Mouse (Mus musculus) right cerebral cortex, postnatal 25 days (tissue): ENCODE results near the gene Arhgap23.
A peak's percentile ranks its signal among the peaks of the same experiment; 100 is the strongest.

Source experiments
- DNase-seq: peaks from one replicate; pipeline ENCODE4 v3.0.0; 2022

Gene Arhgap23

GRCm38 (mm10) chr11:97508198-97508597 lies 92.9 kb downstream of the Arhgap23 start:
- DNase-seq = no peak

GRCm38 (mm10) chr11:97509058-97509457 lies 93.7 kb downstream of the Arhgap23 start:
- DNase-seq = no peak

GRCm38 (mm10) chr11:97509715-97510485 lies 94.6 kb downstream of the Arhgap23 start:
- no peak for DNase-seq

GRCm38 (mm10) chr11:97510966-97511660 lies 95.8 kb downstream of the Arhgap23 start:
- peak; percentile 49 for DNase-seq

- no peak for DNase-seq
Observed at GRCm38 (mm10) chr11:97511661-97512369, 96.5 kb downstream of the Arhgap23 start.

GRCm38 (mm10) chr11:97512511-97512910 lies 97.2 kb downstream of the Arhgap23 start:
- DNase-seq = no peak

GRCm38 (mm10) chr11:97513066-97513465 lies 97.7 kb downstream of the Arhgap23 start:
- no peak for DNase-seq

GRCm38 (mm10) chr11:97520541-97520940 lies 105.2 kb downstream of the Arhgap23 start:
- no peak for DNase-seq

DNA sequence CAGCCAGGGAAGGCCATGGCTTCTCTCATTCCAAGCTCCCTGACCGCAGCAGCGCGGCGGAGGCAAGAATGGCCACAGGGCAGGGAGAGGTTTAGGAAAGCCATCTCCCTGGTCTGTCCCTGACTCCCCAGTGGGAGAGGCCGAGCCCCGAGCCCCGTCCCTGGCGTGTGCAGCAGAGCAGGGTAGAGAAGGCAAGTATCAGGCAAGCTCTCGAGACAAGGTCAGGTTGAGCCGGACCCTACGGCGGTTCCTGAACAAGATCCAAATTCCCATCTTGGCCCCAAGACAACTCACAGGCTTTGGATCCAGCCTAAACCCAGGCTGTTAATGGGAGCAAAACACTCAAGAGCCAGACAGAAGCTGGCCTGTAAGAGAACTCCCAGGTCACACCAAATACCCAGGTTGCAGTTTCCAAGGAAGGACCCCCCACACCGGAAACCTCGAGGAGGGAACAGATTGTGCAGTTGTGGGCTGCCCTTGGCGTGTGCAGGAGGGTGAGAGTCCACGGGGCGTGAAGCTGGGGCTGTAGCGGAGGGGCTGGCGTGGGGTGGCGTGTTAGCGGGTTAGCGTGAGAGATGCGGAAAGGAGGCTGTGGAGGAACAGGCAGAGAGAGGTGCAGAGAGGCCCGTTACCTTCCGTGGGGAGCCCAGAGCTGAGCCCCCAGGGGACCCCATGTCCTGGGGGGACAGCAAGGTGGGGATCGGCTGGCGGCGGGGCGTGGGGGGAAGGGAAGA lies 106.6 kb downstream of the Arhgap23 start:
- no peak for DNase-seq

DNA sequence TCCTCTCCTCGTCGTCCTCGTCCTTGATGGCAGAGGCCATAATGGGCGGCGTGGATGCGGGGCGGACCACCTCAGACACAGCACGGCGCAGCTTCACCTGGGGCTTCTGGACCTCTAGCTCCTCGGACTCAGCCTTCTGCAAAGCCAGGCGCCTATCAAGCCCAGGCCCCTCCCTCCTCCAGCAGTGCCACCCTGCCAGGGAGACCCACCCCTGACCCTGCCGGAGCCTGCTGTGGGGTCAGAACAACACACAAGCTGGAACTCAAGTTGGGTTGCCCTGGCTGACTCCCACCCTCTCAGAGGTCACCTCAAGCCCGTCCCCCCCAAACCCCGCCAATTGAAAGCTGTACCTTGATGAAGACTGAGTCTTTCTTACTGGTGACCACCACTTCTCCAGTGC lies 107.8 kb downstream of the Arhgap23 start:
- no peak for DNase-seq

- no peak for DNase-seq
Observed at GRCm38 (mm10) chr11:97523827-97524261, 108.5 kb downstream of the Arhgap23 start.

GRCm38 (mm10) chr11:97524306-97524705 lies 109.0 kb downstream of the Arhgap23 start:
- DNase-seq = no peak

- no peak for DNase-seq
Observed at GRCm38 (mm10) chr11:97525313-97525712, 110.0 kb downstream of the Arhgap23 start.

DNA sequence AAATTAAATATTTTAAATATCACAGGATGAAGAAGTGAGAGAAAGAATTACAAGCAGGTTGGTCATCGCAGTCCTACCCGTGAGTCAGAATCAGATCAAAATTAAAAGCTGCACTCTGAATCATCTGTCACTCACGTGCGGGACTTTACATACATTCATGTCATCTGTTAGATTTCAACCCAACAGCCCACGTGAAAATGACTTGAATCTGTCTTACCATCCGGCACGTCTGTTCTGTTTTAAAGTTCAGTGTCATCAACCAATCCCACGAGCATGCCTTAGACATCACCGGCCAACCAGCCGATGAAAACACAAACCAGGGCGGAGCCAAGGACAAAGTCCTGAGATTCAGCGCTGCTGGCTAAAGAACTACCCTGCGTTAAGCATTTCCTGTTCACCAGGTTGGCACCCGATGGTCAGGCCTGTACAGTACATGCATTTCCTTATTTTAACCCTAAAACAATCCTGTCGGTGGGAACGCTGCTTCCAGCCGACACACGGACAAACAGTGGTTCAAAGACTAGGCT lies 113.0 kb downstream of the Arhgap23 start:
- no peak for DNase-seq

DNA sequence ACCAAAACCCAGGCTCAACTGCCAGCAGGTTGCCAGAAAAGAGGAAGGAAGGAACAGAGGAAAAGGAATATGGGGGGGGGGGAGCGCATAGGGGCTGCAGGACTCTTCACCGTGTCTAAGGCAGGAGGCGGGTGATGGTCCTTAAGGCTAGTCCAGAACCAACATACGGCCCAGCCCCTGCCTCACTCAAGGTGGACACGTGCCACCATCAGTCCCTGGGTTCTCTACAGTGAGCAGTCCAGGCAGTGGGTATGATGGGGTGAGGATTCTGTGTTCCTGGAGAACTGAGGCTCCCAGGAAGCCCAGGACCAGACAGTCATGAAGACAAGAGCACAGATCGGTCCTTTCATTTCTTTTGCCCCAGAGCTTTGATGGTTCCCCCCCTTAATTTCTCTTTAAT lies 114.7 kb downstream of the Arhgap23 start:
- DNase-seq = no peak

GRCm38 (mm10) chr11:97530961-97531360 lies 115.6 kb downstream of the Arhgap23 start:
- DNase-seq = no peak

DNA sequence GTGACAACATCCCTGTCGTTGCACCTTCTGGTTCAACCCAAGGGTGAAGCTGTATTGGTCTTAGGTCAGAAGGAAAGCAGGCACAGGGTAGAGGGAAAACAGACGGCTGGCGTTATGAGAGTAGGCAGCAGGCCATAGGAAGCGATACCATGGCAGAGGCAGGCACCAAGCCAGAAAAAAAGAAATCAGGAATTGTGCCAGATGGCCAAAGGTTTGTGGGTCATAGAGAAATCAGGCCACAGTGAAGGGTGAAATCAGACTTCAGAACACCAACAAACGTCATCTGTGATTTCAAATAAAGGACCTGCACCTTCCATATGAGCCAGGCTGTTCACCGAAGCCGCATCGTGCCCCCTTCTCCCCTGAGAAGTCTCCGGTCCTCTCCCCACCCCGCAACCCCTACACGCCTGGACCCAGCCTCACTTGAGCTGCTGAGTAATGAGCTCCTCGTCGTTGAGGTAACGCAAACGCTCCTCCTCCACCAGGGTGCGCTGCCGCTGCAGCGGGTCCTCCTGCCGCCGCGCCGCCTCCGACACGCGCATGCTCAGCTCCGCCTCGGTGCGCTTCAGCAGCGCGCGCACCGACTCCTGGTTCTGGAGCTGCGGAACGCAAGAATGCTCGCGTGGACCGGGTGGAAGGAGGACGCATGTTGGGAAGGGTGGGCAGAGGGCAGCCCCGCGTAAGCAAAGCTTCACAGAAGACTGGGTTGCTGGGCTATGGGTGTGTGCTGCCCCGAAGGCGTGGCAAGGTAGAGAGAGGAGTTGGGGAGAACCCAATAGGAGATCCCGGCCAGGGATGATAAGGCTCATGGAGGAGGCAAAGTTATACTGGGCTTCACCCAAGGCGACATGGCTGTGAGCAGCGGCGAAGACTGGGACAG lies 116.3 kb downstream of the Arhgap23 start:
- DNase-seq = peak; percentile 92

DNA sequence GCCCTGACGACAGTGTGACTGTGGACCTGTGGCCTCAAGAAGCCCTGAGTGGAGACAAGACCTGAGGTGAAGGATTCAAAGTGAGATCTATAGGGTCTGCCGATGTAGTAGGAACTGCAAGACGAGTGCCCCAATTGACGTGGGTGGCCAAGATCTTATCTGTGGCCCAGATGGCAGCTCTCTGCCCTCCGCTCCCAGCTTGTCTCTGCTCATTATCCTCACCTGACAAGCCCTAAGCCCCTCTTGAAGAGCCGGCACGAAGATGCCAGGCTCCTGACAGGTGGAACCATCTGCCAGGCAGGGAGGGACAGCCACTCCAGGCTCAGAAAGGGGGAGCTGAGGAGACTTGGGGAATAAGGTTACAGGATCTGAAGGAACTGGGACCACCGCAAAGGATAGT lies 117.0 kb downstream of the Arhgap23 start:
- no peak for DNase-seq

DNA sequence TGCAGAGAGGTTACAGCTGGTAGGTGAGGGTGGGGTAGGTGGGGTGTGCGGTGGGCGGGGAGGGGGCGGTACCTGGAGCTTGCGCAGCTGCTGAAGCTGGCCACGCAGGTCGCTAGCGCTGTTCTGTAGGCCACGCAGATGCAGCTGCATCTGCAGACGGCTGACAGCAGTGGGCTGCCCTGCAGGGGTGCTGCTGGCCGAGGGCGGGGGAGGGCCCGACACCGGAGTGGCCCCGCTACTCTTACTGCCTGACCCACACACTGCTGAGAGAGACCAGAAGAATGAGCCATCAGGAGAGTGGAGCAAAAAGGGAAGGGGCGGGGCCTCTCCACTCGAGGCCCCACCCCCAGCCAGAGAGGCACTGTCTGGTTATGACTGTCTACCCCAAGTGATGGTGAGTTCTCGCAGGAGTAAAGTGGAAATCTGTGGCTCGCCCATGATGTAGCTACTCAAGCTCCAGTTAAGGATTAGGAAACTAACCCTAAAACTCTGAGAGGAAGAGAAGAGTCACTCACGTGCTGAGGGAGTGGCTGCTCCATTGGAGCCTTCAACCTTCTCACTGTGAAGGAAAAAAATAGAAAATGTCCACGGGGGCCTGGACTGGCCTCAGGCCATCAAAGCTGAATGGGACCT lies 117.7 kb downstream of the Arhgap23 start:
- no peak for DNase-seq

DNA sequence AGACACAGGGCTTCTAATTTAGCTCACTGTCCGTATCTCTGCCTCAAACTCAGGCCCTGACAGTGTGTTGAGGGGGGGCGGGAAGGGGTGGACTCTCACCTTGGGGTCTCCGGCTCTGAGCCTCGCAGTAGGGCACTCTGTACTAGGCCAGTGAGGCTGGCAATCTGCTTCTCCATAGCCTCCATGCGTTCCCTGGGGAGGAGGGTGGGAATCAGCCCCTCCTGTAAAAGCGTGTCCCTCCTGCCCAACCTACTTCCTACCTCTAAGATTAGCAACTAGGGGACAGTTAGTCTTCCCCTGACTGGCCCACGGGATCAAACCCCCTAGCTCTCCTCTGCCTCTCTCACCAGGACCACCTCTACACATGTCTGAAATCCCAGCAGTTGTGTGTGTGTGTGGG lies 118.3 kb downstream of the Arhgap23 start:
- DNase-seq = no peak
